Mouse (Mus musculus): Measurements from ENCODE around the gene Wwox. TPM values are rescaled to one million over a fixed set of nuclear protein-coding genes. Genes with fewer than 3 reads are reported as not detected.
A peak's percentile ranks its signal among the peaks of the same experiment; 100 is the strongest.

Wwox gene
- 8.9 and 9.3 TPM in 2 replicates for polyA plus RNA-seq (2014; fragmentation: Nextera tagmentation; extraction: Ambion mirVana)

DNA sequence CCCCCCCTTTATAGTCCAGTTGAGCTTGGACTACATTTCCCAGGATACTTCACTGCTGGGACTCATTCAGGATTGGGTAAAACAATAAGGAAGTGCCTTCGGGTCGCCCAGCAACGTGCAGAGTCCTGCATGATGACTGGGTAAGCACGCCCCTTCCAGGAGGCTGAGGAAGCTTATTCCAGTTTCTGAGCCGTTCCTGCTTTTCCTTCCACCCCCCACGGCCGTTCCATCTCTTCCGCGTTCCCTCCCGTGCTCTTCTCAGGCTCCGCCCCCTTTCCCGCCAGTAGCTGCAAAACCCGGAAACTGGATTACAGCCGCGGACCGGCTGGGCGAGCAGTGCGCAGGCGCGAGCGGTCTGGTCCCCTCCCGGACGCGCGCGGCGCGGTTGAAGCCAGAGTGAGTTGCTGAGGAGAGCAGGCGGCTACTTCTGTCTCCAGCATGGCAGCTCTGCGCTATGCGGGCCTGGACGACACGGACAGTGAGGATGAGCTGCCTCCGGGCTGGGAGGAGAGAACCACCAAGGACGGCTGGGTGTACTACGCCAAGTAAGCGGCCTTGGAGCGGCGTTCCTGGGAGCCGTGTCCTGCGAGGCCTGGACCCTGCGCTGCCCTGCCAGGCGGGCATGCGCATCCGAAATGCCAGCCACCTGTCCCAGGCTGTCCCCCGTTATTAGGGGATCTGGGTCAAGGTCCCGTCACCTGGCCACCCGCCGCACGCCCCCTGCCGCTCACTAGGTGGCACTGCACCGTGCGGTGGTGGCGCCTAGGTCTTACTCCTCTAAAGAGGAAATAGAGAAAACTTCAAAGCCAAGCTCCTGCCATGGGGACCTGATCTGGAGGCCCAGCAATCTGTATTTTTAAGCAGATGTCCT, at the start of gene Wwox:
TSS of gene Wwox (plus strand) at position 322 of the 871 bp plus-strand sequence.
- Histone ChIP-seq H3K9ac (ENCODE audit: low read length) (peak within 1 kb of the TSS; percentile 70), H3K9me3 (replicated peaks; ENCODE audit: control insufficient read depth, low read length) (no peaks in the 10 kb centered on the region), H3K27ac (ENCODE audit: low read depth, low read length) (peak within 1 kb of the TSS; percentile 77), H3K4me2 (ENCODE audit: low read length) (peak within 1 kb of the TSS; percentile 86), H3K27me3 (replicated peaks; ENCODE audit: control insufficient read depth, insufficient read depth, low read length) (no peaks in the 10 kb centered on the region), H3K4me3 (ENCODE audit: low read depth, low read length) (peak within 1 kb of the TSS; percentile 66), H3K4me1 (ENCODE audit: control insufficient read depth, insufficient read depth, low read length) (peaks cover 6% of the 10 kb centered on the region; the same call in 1 of the 2 replicates), H3K36me3 (ENCODE audit: control insufficient read depth, insufficient read depth, low read length) (no peaks in the 10 kb centered on the region)
- peak; percentile 99 for ATAC-seq
- peak; percentile 99 for DNase-seq (ENCODE audit: low spot score)
- WGBS = under 1% methylated on average over 54 of the region's 54 CpGs

DNA sequence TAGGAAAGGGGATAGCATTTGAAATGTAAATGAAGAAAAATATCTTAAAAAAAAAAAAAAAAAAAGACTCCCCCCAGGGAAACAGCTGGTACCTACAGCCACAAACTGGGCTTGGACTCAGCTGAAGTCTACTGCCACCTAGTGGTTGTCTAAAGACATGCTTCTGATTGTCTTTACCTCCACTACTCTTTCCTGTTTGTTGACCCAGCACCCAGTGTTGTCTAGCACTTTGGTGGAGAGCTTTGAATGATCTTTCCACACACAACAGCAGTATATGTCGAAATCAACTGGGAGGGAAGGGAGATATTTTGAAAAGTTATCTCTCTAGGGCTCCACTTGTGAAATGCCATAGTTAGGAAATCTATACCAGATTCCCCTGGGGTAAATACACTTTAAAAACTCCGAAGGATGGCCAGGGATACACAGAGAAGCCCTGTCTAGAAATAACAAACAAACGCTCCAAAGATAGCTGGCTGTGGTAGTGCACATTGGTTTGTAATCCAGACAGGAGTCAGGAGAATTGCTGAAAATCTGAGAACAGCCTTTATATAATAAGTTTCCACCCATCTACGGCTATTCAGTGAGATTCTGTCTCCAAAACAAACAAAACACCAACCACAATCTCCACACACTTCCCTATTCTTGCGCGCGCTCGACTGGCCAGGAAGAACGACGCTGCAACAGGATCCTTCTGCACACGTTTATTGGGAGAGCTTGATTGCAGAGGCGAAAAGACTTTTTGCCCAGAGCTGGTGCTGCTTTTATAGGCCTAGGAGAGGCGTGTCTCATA, 48.8 kb upstream of the Wwox start:
- H3K9ac ChIP-seq (ENCODE audit: low read length) = no peak overlapping the region
- H3K36me3 ChIP-seq (ENCODE audit: control insufficient read depth, insufficient read depth, low read length) = no peaks in the 10 kb centered on the region
- 92% methylated on average over 11 of the region's 13 CpGs for WGBS
- no peaks in the 10 kb centered on the region for H3K9me3 ChIP-seq (replicated peaks; ENCODE audit: control insufficient read depth, low read length)
- no peak overlapping the region for H3K4me3 ChIP-seq (ENCODE audit: low read depth, low read length)
- H3K4me1 ChIP-seq (ENCODE audit: control insufficient read depth, insufficient read depth, low read length) = no peaks in the 10 kb centered on the region
- no peaks in the 10 kb centered on the region for H3K27me3 ChIP-seq (replicated peaks; ENCODE audit: control insufficient read depth, insufficient read depth, low read length)
- H3K4me2 ChIP-seq (ENCODE audit: low read length) = no peak overlapping the region
- no peak for ATAC-seq
- no peak overlapping the region for H3K27ac ChIP-seq (ENCODE audit: low read depth, low read length)
- DNase-seq (ENCODE audit: low spot score) = peak; percentile 6

DNA sequence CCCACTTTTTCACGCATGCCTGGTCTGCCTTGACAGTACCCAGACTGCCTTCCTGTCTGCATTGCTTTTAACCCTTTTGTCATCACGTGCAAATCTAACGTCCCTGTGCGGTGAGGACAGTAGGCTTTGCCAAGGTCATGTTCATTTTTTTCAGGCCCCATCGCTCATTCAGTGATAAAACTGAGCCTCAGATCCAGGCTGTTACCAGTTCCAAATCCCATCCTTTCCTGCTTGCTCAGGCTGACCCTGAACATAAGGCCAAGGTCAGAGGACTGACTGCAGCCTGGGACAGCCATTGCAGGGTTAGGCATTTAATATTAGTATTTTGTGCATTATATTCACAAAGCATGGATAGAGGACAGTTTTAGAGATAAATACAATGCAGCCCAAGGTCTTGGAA, 41.1 kb upstream of the Wwox start:
- WGBS = 95% methylated on average over 5 of the region's 5 CpGs
- H3K27ac ChIP-seq (ENCODE audit: low read depth, low read length) = no peak overlapping the region

DNA sequence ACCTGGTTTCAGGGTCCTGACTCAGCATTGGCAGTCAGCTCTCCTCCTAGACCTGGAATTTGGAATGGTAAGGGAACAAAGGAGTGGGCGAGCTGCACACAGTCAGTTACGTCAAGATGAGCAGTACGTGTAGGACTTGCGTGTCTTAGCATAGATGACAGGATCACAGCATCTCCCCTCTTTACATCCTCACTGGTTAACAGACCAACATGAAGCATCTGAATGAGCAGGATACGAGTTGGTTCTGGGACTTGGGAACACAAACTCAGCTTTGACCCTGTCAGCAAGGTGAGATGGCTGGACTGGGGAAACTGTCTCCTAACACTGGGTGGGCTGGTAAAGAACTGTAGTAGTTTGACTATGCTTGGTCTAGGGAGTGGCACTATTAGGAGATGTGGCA, 40.2 kb upstream of the Wwox start:
- H3K9me3 ChIP-seq (replicated peaks; ENCODE audit: control insufficient read depth, low read length) = no peaks in the 10 kb centered on the region
- H3K27me3 ChIP-seq (replicated peaks; ENCODE audit: control insufficient read depth, insufficient read depth, low read length) = no peaks in the 10 kb centered on the region
- H3K4me2 ChIP-seq (ENCODE audit: low read length) = no peak overlapping the region
- no peak overlapping the region for H3K9ac ChIP-seq (ENCODE audit: low read length)
- H3K27ac ChIP-seq (ENCODE audit: low read depth, low read length) = no peak overlapping the region
- DNase-seq (ENCODE audit: low spot score) = no peak
- no peaks in the 10 kb centered on the region for H3K36me3 ChIP-seq (ENCODE audit: control insufficient read depth, insufficient read depth, low read length)
- H3K4me1 ChIP-seq (ENCODE audit: control insufficient read depth, insufficient read depth, low read length) = no peaks in the 10 kb centered on the region
- WGBS = 93% methylated on average over 5 of the region's 5 CpGs
- no peak overlapping the region for H3K4me3 ChIP-seq (ENCODE audit: low read depth, low read length)
- no peak for ATAC-seq

More for the DNA sequence above, 41.1 kb upstream of the Wwox start:
- Histone ChIP-seq H3K36me3 (ENCODE audit: control insufficient read depth, insufficient read depth, low read length) (no peaks in the 10 kb centered on the region), H3K9ac (ENCODE audit: low read length) (no peak overlapping the region), H3K9me3 (replicated peaks; ENCODE audit: control insufficient read depth, low read length) (no peaks in the 10 kb centered on the region), H3K4me3 (ENCODE audit: low read depth, low read length) (no peak overlapping the region), H3K4me1 (ENCODE audit: control insufficient read depth, insufficient read depth, low read length) (no peaks in the 10 kb centered on the region), H3K27me3 (replicated peaks; ENCODE audit: control insufficient read depth, insufficient read depth, low read length) (no peaks in the 10 kb centered on the region), H3K4me2 (ENCODE audit: low read length) (no peak overlapping the region)
- DNase-seq (ENCODE audit: low spot score) = no peak
- no peak for ATAC-seq

GRCm38 (mm10) chr8:114401679-114402078, 37.8 kb upstream of the Wwox start:
- 71% methylated on average over 7 of the region's 7 CpGs for WGBS
- no peak overlapping the region for H3K9ac ChIP-seq (ENCODE audit: low read length)
- H3K27ac ChIP-seq (ENCODE audit: low read depth, low read length) = no peak overlapping the region
- no peaks in the 10 kb centered on the region for H3K9me3 ChIP-seq (replicated peaks; ENCODE audit: control insufficient read depth, low read length)
- no peaks in the 10 kb centered on the region for H3K4me1 ChIP-seq (ENCODE audit: control insufficient read depth, insufficient read depth, low read length)
- ATAC-seq (no peak), DNase-seq (ENCODE audit: low spot score) (peak; percentile 2)
- no peaks in the 10 kb centered on the region for H3K36me3 ChIP-seq (ENCODE audit: control insufficient read depth, insufficient read depth, low read length)
- no peak overlapping the region for H3K4me2 ChIP-seq (ENCODE audit: low read length)
- no peak overlapping the region for H3K4me3 ChIP-seq (ENCODE audit: low read depth, low read length)
- no peaks in the 10 kb centered on the region for H3K27me3 ChIP-seq (replicated peaks; ENCODE audit: control insufficient read depth, insufficient read depth, low read length)

DNA sequence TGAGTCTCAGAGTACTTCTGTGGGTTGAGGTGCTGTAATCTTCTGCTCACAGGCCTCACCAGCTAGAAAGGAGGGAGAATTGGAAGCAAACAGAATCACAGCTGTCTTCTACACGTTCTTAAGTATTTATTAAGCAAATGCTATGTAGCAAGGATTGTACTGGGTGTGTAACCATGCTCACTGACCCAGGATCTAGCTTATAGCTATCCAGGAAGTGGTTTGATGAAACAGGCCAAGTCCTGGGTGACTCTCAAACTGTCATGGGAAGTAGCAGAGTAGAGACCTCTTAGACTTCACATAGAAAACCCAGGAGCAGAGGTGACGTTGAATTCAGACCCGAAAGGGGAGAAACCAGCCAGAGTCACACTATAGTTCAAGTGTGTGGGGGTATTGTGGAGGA, 28.0 kb upstream of the Wwox start:
- Histone ChIP-seq H3K4me2 (ENCODE audit: low read length) (no peak overlapping the region), H3K9me3 (replicated peaks; ENCODE audit: control insufficient read depth, low read length) (no peaks in the 10 kb centered on the region), H3K27ac (ENCODE audit: low read depth, low read length) (no peak overlapping the region), H3K36me3 (ENCODE audit: control insufficient read depth, insufficient read depth, low read length) (no peaks in the 10 kb centered on the region), H3K9ac (ENCODE audit: low read length) (no peak overlapping the region), H3K4me1 (ENCODE audit: control insufficient read depth, insufficient read depth, low read length) (no peaks in the 10 kb centered on the region), H3K4me3 (ENCODE audit: low read depth, low read length) (no peak overlapping the region), H3K27me3 (replicated peaks; ENCODE audit: control insufficient read depth, insufficient read depth, low read length) (no peaks in the 10 kb centered on the region)
- DNase-seq (ENCODE audit: low spot score) (no peak), ATAC-seq (no peak)
- WGBS = 81% methylated on average over 3 of the region's 3 CpGs

GRCm38 (mm10) chr8:114417786-114418185, 21.7 kb upstream of the Wwox start, which contains the start of gene Clec3a:
TSS of gene Clec3a (plus strand) at chr8:114418086.
- Histone ChIP-seq H3K9me3 (replicated peaks; ENCODE audit: control insufficient read depth, low read length) (no peaks in the 10 kb centered on the region), H3K9ac (ENCODE audit: low read length) (no peak within 1 kb of the TSS), H3K4me3 (ENCODE audit: low read depth, low read length) (no peak within 1 kb of the TSS), H3K4me1 (ENCODE audit: control insufficient read depth, insufficient read depth, low read length) (no peaks in the 10 kb centered on the region), H3K27me3 (replicated peaks; ENCODE audit: control insufficient read depth, insufficient read depth, low read length) (no peaks in the 10 kb centered on the region), H3K27ac (ENCODE audit: low read depth, low read length) (no peak within 1 kb of the TSS), H3K36me3 (ENCODE audit: control insufficient read depth, insufficient read depth, low read length) (no peaks in the 10 kb centered on the region), H3K4me2 (ENCODE audit: low read length) (no peak within 1 kb of the TSS)
- DNase-seq (ENCODE audit: low spot score) (no peak), ATAC-seq (no peak)
- 80% methylated on average over 8 of the region's 8 CpGs for WGBS

DNA sequence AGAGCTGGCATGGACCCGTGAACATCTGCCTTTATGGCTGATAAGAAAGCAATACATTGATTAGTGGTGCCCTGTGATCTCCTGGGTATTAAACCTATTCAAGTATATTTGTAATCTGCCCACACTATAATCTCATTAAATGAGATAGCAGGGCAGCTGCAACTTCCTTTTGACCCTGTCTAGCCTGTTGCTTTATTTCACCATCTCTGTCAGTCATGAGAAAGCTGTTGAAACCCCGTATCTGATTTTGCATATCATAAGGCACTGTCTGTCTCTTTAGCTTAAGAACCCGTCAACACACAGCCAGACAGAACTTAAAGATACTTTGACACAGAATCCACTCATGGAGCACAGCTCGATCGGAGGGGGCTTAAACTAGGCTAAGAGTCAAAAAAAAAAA, 21.0 kb upstream of the Wwox start:
- Histone ChIP-seq H3K36me3 (ENCODE audit: control insufficient read depth, insufficient read depth, low read length) (no peaks in the 10 kb centered on the region), H3K4me3 (ENCODE audit: low read depth, low read length) (no peak overlapping the region), H3K9me3 (replicated peaks; ENCODE audit: control insufficient read depth, low read length) (no peaks in the 10 kb centered on the region), H3K4me1 (ENCODE audit: control insufficient read depth, insufficient read depth, low read length) (no peaks in the 10 kb centered on the region), H3K9ac (ENCODE audit: low read length) (no peak overlapping the region), H3K27me3 (replicated peaks; ENCODE audit: control insufficient read depth, insufficient read depth, low read length) (no peaks in the 10 kb centered on the region), H3K4me2 (ENCODE audit: low read length) (no peak overlapping the region), H3K27ac (ENCODE audit: low read depth, low read length) (no peak overlapping the region)
- 81% methylated on average over 5 of the region's 5 CpGs for WGBS
- ATAC-seq = no peak
- no peak for DNase-seq (ENCODE audit: low spot score)

- no peak overlapping the region for H3K4me3 ChIP-seq (ENCODE audit: low read depth, low read length)
- no peaks in the 10 kb centered on the region for H3K4me1 ChIP-seq (ENCODE audit: control insufficient read depth, insufficient read depth, low read length)
- ATAC-seq (no peak), DNase-seq (ENCODE audit: low spot score) (no peak)
- H3K27ac ChIP-seq (ENCODE audit: low read depth, low read length) = no peak overlapping the region
- no peak overlapping the region for H3K4me2 ChIP-seq (ENCODE audit: low read length)
- no peaks in the 10 kb centered on the region for H3K27me3 ChIP-seq (replicated peaks; ENCODE audit: control insufficient read depth, insufficient read depth, low read length)
- WGBS = 85% methylated on average over 6 of the region's 6 CpGs
- no peaks in the 10 kb centered on the region for H3K36me3 ChIP-seq (ENCODE audit: control insufficient read depth, insufficient read depth, low read length)
- no peaks in the 10 kb centered on the region for H3K9me3 ChIP-seq (replicated peaks; ENCODE audit: control insufficient read depth, low read length)
- H3K9ac ChIP-seq (ENCODE audit: low read length) = no peak overlapping the region
Observed at GRCm38 (mm10) chr8:114418904-114419303, 20.6 kb upstream of the Wwox start.
